Mouse (Mus musculus): ENCODE results near the gene Etaa1.

- TF ChIP-seq CTCF (IDR thresholded peaks at IDR 0.05; ENCODE audit: low read depth, low read length) (no peak), POLR2A (IDR thresholded peaks at IDR 0.05; ENCODE audit: extremely low read depth, insufficient read depth, low read length) (peak; percentile 56; the same call in 1 of the 2 replicates)
Observed at GRCm38 (mm10) chr11:17953231-17954134, at the start of gene Etaa1.
